Mouse (Mus musculus) forebrain, embryonic 12.5 days (tissue): ENCODE data around the gene Htr5a. TPM values are rescaled to one million over a fixed set of nuclear protein-coding genes. Genes with fewer than 3 reads are reported as not detected.

Experiments
- ATAC-seq: fragments of 200-750 bp; cut with Nextera tagmentation; 2 replicates; pipeline ENCODE4 v1.8.0; 2017; ENCODE audit warnings: moderate TSS enrichment; ENCODE audit not compliant: low FRiP score
- H3K27ac ChIP-seq: fragments of 300-500 bp; sonication (generic); 2 replicates; pipeline ENCODE4 v1.5.1; 2016; ENCODE audit warnings: mild to moderate bottlenecking
- H3K27me3 ChIP-seq: fragments of 300-500 bp; sonication (generic); 2 replicates; pipeline ENCODE4 v1.6.1; 2016; ENCODE audit warnings: mild to moderate bottlenecking
- H3K36me3 ChIP-seq: fragments of 300-500 bp; sonication (generic); replicated peaks from 2 replicates; pipeline ENCODE4 v1.6.1; 2016; ENCODE audit warnings: mild to moderate bottlenecking
- H3K4me1 ChIP-seq: fragments of 300-500 bp; sonication (generic); 2 replicates; pipeline ENCODE4 v1.6.1; 2016
- H3K4me2 ChIP-seq: fragments of 300-500 bp; sonication (generic); 2 replicates; pipeline ENCODE4 v1.6.1; 2016; ENCODE audit warnings: mild to moderate bottlenecking, moderate library complexity
- H3K4me3 ChIP-seq: fragments of 300-500 bp; sonication (generic); replicated peaks from 2 replicates; pipeline ENCODE4 v1.5.1; 2016; ENCODE audit warnings: mild to moderate bottlenecking
- H3K9ac ChIP-seq: fragments of 300-500 bp; sonication (generic); 2 replicates; pipeline ENCODE4 v1.6.1; 2016; ENCODE audit warnings: mild to moderate bottlenecking
- H3K9me3 ChIP-seq: fragments of 300-500 bp; sonication (generic); 2 replicates; pipeline ENCODE4 v1.6.1; 2016
- WGBS: fragments of 180-500 bp; shearing (Covaris S2); methylation state at CpG from one replicate; pipeline ENCODE4 v1.1.7; 2016; 5-methylcytosine and 5-hydroxymethylcytosine counted together
- polyA plus RNA-seq: library from polyadenylated mRNA; unstranded; fragments of >200 nt; fragmentation: Nextera tagmentation; extraction: Ambion mirVana; gene quantifications from 2 replicates; pipeline ENCODE4 v1.2.1, GENCODE M21; 2016

The Htr5a gene
- 0.19 and 0.22 TPM in 2 replicates for polyA plus RNA-seq

- peak; percentile 78 for ATAC-seq
- Histone ChIP-seq H3K9me3 (no peaks in the 10 kb centered on the region), H3K9ac (peak within 1 kb of the TSS; percentile 45; the same call in 1 of the 2 replicates), H3K27me3 (peaks cover 35% of the 10 kb centered on the region), H3K36me3 (no peaks in the 10 kb centered on the region), H3K4me1 (peaks cover 7% of the 10 kb centered on the region), H3K27ac (no peak within 1 kb of the TSS), H3K4me2 (peak within 1 kb of the TSS; percentile 58), H3K4me3 (peak within 1 kb of the TSS; percentile 38)
- 5% methylated on average over 25 of the region's 25 CpGs for WGBS
Observed at GRCm38 (mm10) chr5:27841701-27842295, at the start of gene Htr5a. TSS of gene Htr5a (plus strand) at chr5:27842149.

- H3K4me2 ChIP-seq: peak overlapping the region; percentile 70
- ATAC-seq: no peak
- 21% methylated on average over 8 of the region's 8 CpGs for WGBS
- H3K4me1 ChIP-seq: peaks cover 30% of the 10 kb centered on the region
- H3K9ac ChIP-seq: peak overlapping the region; percentile 86
- H3K27ac ChIP-seq: peak overlapping the region; percentile 95
- H3K36me3 ChIP-seq: peaks cover 16% of the 10 kb centered on the region
- peak overlapping the region; percentile 68 for H3K4me3 ChIP-seq
- H3K9me3 ChIP-seq: no peaks in the 10 kb centered on the region
- H3K27me3 ChIP-seq: no peaks in the 10 kb centered on the region
Observed at GRCm38 (mm10) chr5:27792173-27792470, 49.8 kb upstream of the Htr5a start.

DNA sequence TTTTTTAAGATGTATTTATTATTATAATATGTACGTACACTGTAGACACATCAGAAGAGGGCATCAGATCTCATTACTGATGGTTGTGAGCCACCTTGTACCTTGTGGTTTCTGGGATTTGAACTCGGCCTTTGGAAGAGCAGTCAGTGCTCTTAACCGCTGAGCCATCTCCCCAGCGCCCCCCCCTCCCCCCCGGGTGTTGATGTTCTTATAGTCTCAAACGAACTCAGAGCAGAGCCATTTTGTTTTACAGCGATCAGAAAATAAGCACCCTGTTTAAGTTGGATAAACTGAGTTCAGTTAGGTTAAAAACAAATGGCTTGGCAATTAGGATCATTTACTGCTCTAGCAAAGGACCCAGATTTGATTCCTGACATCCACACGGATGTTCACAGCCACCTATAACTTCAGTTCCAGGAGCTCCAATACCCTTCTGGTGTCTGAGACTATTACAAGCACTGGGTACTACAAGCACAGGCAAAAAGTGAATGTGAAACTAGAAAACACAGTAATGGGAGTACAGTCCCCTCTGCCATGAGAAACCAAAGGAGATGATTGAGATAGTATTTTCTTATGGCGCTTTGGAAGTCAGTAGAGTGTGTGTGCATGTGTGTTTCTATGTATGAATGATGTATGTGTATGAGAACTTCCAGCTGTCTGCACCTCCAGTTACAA lies 49.3 kb upstream of the Htr5a start:
- 53% methylated on average over 9 of the region's 9 CpGs for WGBS
- peak overlapping the region; percentile 68 for H3K4me3 ChIP-seq
- H3K27ac ChIP-seq: no peak overlapping the region
- ATAC-seq: no peak
- H3K9ac ChIP-seq: peak overlapping the region; percentile 86; the same call in 1 of the 2 replicates
- H3K4me1 ChIP-seq: peaks cover 30% of the 10 kb centered on the region
- H3K4me2 ChIP-seq: peak overlapping the region; percentile 70
- H3K9me3 ChIP-seq: no peaks in the 10 kb centered on the region
- H3K36me3 ChIP-seq: peaks cover 11% of the 10 kb centered on the region
- H3K27me3 ChIP-seq: no peaks in the 10 kb centered on the region

- no peak for ATAC-seq
- 9% methylated on average over 1 of the region's 1 CpGs for WGBS
Observed at GRCm38 (mm10) chr5:27793923-27794322, 48.0 kb upstream of the Htr5a start.

GRCm38 (mm10) chr5:27814282-27814681 lies 27.7 kb upstream of the Htr5a start:
- no peak overlapping the region for H3K4me3 ChIP-seq
- H3K27me3 ChIP-seq: no peaks in the 10 kb centered on the region
- no peak overlapping the region for H3K9ac ChIP-seq
- WGBS: 87% methylated on average over 2 of the region's 2 CpGs
- H3K9me3 ChIP-seq: no peaks in the 10 kb centered on the region
- no peak overlapping the region for H3K27ac ChIP-seq
- H3K4me1 ChIP-seq: no peaks in the 10 kb centered on the region
- no peaks in the 10 kb centered on the region for H3K36me3 ChIP-seq
- no peak overlapping the region for H3K4me2 ChIP-seq
- ATAC-seq: no peak

More at GRCm38 (mm10) chr5:27793923-27794322, 48.0 kb upstream of the Htr5a start:
- H3K36me3 ChIP-seq: no peaks in the 10 kb centered on the region
- H3K27ac ChIP-seq: no peak overlapping the region
- H3K9me3 ChIP-seq: no peaks in the 10 kb centered on the region
- H3K4me2 ChIP-seq: no peak overlapping the region
- H3K4me1 ChIP-seq: peaks cover 29% of the 10 kb centered on the region
- H3K9ac ChIP-seq: no peak overlapping the region
- H3K27me3 ChIP-seq: no peaks in the 10 kb centered on the region
- no peak overlapping the region for H3K4me3 ChIP-seq

GRCm38 (mm10) chr5:27818840-27819672 lies 22.9 kb upstream of the Htr5a start:
- WGBS: 59% methylated on average over 3 of the region's 3 CpGs
- Histone ChIP-seq H3K4me3 (no peak overlapping the region), H3K9me3 (no peaks in the 10 kb centered on the region), H3K27me3 (no peaks in the 10 kb centered on the region), H3K27ac (no peak overlapping the region), H3K36me3 (no peaks in the 10 kb centered on the region), H3K4me1 (no peaks in the 10 kb centered on the region), H3K9ac (no peak overlapping the region), H3K4me2 (no peak overlapping the region)
- no peak for ATAC-seq

- no peaks in the 10 kb centered on the region for H3K27me3 ChIP-seq
- no peak overlapping the region for H3K9ac ChIP-seq
- no peak overlapping the region for H3K27ac ChIP-seq
- H3K4me3 ChIP-seq: no peak overlapping the region
- no peaks in the 10 kb centered on the region for H3K9me3 ChIP-seq
- no peak overlapping the region for H3K4me2 ChIP-seq
- 88% methylated on average over 6 of the region's 6 CpGs for WGBS
- no peaks in the 10 kb centered on the region for H3K4me1 ChIP-seq
- no peaks in the 10 kb centered on the region for H3K36me3 ChIP-seq
- ATAC-seq: no peak
Observed at GRCm38 (mm10) chr5:27821161-27821560, 20.8 kb upstream of the Htr5a start.

DNA sequence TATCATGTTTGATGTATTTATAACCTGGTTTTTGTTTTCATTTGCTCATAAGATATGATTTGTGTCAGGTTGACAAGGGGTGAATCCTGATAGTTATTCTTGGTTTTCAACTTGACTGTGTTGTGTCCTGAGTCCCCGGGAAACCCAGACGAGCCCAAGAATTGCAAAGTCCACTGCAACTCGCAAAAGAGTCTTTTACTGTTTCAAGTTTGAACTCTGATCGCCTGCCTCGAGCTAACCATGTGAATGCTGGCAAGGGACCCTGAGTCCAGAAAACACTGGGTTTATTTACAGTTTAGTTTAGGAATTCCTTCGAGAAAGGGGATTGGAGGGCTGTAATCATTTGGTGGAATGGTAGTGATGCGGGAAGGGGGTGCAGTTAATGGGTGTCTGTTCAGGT lies 14.0 kb upstream of the Htr5a start:
- Histone ChIP-seq H3K27ac (no peak overlapping the region), H3K4me2 (no peak overlapping the region), H3K9ac (no peak overlapping the region), H3K36me3 (no peaks in the 10 kb centered on the region), H3K4me1 (no peaks in the 10 kb centered on the region), H3K27me3 (no peaks in the 10 kb centered on the region), H3K9me3 (no peaks in the 10 kb centered on the region), H3K4me3 (no peak overlapping the region)
- WGBS: 91% methylated on average over 7 of the region's 7 CpGs
- no peak for ATAC-seq

DNA sequence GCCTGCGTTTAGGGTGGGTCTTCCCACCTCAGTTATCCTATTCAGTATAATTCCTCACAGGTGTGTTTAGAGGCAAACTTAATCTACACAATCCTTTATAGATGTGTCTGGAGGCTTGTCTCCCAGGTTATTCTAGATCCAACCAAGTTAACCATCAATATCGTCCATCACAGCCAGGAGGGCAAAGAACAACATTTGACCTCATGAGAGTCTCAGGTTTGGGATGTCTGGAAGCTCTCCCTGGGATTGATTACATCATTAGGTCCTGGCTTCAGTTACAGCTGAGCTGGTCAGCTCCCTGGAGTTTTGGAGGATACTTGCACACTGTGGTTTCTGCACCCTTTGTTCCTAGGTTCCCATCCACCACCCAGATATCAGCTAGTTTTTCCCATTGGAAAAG lies 6.9 kb upstream of the Htr5a start:
- no peak overlapping the region for H3K4me2 ChIP-seq
- H3K27me3 ChIP-seq: no peaks in the 10 kb centered on the region
- ATAC-seq: no peak
- no peaks in the 10 kb centered on the region for H3K36me3 ChIP-seq
- no peak overlapping the region for H3K27ac ChIP-seq
- H3K9ac ChIP-seq: no peak overlapping the region
- H3K4me3 ChIP-seq: no peak overlapping the region
- no peaks in the 10 kb centered on the region for H3K9me3 ChIP-seq
- 88% methylated on average over 2 of the region's 2 CpGs for WGBS
- H3K4me1 ChIP-seq: no peaks in the 10 kb centered on the region

DNA sequence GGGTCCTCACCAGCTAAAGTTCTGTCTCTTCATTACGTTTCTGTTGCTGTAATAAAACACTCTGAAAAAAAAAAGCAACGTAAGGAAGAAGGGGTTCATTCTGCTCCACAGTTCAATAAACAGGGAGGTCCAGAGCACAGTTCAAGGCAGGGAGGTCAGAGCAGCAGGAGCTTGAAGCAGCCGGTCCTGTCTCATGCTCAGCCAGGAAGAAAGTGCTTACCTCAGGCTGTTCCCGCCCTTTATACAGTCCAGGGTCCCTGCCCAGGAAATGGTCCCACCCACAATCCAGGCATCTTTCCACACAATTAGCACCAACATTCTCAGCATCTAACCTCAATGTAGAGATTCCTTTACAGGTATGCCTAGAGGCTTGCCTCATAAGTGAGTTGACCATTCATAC lies 3.9 kb upstream of the Htr5a start:
- no peak overlapping the region for H3K9ac ChIP-seq
- H3K4me2 ChIP-seq: no peak overlapping the region
- peaks cover 25% of the 10 kb centered on the region for H3K27me3 ChIP-seq
- H3K27ac ChIP-seq: no peak overlapping the region
- peaks cover 7% of the 10 kb centered on the region for H3K4me1 ChIP-seq
- H3K4me3 ChIP-seq: no peak overlapping the region
- WGBS: 51% methylated on average over 4 of the region's 4 CpGs
- no peaks in the 10 kb centered on the region for H3K9me3 ChIP-seq
- no peaks in the 10 kb centered on the region for H3K36me3 ChIP-seq
- no peak for ATAC-seq

- Histone ChIP-seq H3K9me3 (no peaks in the 10 kb centered on the region), H3K36me3 (no peaks in the 10 kb centered on the region), H3K27me3 (peaks cover 35% of the 10 kb centered on the region), H3K4me3 (no peak overlapping the region), H3K4me1 (peaks cover 7% of the 10 kb centered on the region), H3K9ac (no peak overlapping the region), H3K27ac (no peak overlapping the region), H3K4me2 (no peak overlapping the region)
- WGBS: 76% methylated on average over 28 of the region's 28 CpGs
- ATAC-seq: no peak
Observed at GRCm38 (mm10) chr5:27842671-27843320, 847 bp downstream of the Htr5a start.

- Histone ChIP-seq H3K27ac (no peak overlapping the region), H3K4me3 (no peak overlapping the region), H3K9ac (no peak overlapping the region), H3K9me3 (no peaks in the 10 kb centered on the region), H3K4me2 (no peak overlapping the region), H3K36me3 (no peaks in the 10 kb centered on the region), H3K4me1 (peaks cover 3% of the 10 kb centered on the region), H3K27me3 (peaks cover 21% of the 10 kb centered on the region)
- no peak; the same call in 1 of the 2 replicates for ATAC-seq
- 62% methylated on average over 5 of the region's 5 CpGs for WGBS
Observed at GRCm38 (mm10) chr5:27846979-27847378, 5.0 kb downstream of the Htr5a start.
